Mouse (Mus musculus) lung, postnatal 36 days (tissue): ENCODE data around the gene Fam178b.

Experiments
- DNase-seq: peaks from one replicate; pipeline ENCODE4 v3.0.0; 2022; ENCODE audit warnings: mixed read lengths

The Fam178b gene

GRCm38 (mm10) chr1:36560903-36561302, 122.1 kb downstream of the Fam178b start:
- no peak for DNase-seq

GRCm38 (mm10) chr1:36559888-36560287, 123.1 kb downstream of the Fam178b start:
- DNase-seq, result no peak

DNA sequence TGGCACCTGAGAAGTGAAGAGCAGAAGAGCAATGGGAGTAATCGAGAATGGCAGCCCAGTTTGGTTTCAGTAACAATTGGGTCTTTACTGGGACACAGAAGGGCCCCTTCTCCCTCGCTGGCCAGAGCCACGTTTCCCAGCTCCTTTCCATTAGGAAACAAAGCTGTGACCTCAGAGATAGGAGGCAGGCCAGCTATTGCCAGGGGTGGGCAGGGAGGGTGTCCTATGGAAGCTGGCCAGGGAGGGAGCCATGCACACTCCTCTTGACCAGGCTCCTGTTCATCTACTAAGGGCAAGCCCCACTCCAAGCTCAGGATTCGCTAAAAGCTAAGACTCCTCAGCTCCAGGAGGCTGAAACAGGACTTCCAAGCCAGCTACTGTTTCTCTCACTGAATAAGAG, 123.7 kb downstream of the Fam178b start:
- no peak for DNase-seq

DNA sequence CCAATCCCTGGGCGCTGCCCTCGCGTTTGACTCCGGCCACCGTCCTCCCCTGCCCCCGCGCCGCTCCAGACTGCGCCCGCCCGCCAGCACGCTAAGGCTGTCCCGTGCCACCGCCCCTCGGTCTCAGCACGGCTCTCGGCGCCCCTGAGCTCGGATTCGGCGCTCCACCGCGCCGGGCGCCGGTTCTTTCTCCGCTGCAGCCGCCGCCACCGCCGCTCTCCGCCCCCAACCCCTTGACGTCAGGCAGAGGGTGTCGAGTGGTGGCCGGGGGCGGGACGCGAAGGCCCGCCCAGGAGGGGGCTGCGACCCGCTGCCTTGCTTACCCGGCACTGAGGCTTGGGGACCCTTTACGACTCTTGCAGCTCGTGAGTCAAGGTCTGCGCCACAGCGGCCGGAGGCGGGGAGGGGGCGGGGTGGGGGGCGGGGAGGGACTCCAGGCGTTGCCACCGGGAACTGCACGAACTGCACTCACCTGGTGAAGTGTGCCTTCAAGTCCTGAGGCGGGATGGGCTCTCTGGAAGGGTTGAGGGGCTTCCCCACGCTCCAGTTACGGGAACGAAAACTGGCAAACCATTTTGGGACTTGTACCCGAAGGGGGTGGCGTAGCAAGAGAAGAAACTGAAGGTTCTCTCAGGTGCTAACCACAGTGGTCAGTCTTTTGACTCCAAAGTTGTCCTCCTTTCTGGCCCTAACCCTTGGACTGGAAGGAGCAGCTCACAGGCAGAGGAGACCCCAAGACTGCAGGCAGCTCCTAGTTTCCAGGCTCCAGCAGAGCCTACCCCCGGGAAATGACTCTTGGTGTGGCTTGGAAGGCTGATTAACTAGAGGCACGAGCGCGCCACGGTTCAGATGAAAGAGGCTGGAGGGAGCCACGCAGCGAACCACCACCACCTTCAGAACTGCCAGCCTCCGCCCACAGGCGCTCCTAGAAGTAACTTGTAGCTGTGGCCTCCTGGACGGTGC, 124.7 kb downstream of the Fam178b start, which contains the start of gene Sema4c:
Gene Sema4c, minus strand, starts transcription at position 319 of the 963 bp plus-strand sequence.
- peak; percentile 76 for DNase-seq

- DNase-seq, result peak; percentile 89
Measured at GRCm38 (mm10) chr1:36557457-36558011, 125.4 kb downstream of the Fam178b start.

DNA sequence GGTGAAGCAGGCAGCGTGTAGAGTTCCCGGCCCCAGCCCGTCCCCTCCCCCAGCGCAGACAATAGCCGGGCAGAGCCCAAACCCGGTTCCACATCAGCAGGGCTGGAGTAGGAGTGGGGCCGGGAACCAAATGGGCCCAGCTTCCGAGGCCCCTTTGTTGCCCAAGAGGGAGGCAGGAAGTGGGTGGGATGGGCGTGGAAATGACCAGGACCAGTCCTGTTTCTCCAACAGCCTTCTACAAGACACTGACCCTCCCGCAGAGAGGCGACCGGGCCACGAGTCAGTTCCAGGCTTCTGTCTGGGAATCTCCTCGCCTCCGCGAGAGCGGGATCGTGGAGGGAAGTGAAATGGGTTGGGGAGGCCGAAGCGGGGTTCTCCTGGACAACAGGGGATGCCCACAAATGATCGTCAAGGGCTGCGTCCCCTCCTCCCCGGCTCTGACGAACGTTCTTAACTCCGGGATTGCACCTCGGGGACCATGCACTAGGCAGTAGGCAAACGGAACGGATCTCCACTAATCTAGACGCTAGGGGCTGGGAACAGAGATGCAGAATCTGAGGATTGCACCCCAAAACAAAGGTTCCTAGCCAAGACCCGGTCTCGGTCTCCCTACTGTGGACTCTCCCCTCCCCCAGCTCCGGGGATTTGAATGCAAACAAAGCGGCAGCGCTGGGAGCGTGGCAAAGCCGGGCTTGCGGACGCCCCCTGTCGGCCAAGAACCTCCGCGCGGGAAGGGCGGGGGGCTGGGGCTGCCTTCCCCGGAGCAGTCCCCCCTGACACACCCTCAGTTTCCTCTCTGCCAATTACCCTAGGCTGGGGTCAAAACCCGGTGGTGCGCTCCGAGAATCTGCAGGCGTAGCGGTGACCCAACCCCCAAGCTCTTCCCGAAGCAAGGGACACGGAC, 126.2 kb downstream of the Fam178b start:
- DNase-seq, result peak; percentile 95

- DNase-seq, result no peak
Measured at GRCm38 (mm10) chr1:36555798-36556395, 127.1 kb downstream of the Fam178b start.

GRCm38 (mm10) chr1:36554633-36555399, 128.2 kb downstream of the Fam178b start:
- DNase-seq, result no peak

DNA sequence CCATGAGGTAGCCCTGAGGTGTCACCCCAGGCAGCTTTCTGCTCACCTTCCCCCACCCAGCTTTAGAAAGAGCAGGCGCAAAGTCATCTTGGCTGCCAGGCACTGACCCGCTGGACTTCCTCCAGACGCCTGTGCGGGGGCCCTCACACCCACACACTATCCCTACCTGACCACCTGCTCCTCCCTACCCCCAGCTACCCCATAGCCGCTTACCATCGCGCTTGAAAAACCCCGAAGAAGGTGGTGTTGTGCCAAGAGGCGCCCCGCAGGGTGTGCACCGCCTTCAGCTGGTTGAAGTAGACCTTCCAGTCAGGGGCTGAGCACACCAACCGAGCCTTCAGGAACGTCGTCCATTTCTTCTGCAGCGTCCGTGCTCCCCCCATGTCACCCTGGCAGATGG, 130.5 kb downstream of the Fam178b start:
- no peak for DNase-seq

- no peak for DNase-seq
Measured at GRCm38 (mm10) chr1:36551904-36552303, 131.1 kb downstream of the Fam178b start.

DNA sequence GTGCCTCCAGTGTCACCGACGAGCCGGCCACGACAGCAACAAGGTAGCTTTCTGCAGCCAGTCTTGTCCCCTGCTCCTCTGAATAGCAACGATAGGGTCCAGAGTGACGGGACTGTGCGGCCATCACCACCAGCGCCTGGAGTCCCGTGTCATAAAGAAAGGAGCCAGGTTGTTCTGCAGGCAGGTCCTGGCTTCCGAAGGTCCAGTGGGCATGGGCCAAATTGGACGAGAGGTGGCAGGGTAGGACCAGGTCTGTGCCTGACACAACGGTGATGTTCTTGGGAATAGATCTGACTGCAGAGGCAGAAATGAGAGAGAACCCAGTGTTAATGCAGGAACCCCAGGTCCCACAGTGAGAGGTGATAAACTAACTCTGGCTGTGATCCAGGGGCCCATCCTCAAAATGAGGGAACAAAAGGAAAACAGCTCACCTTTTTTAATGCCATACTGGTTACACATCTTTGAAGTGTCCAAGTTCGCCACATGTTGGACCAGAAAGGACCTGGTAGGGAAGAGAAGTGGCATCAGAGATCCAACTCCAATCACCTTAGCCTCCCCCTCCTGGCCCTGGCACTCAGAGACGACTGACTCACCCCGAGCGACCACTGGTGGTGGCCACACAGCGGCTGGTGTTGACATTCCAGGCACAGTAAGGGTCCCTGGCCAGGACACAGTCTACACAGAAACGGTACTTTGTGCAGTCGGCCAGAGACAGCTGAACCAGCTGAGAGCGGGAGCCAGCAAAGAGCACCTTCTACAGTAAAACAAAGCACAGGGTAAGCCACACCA, 132.7 kb downstream of the Fam178b start:
- no peak for DNase-seq

GRCm38 (mm10) chr1:36549491-36549890, 133.5 kb downstream of the Fam178b start:
- no peak for DNase-seq

- DNase-seq, result no peak
Measured at GRCm38 (mm10) chr1:36548771-36549170, 134.2 kb downstream of the Fam178b start.

- DNase-seq, result peak; percentile 56
Measured at GRCm38 (mm10) chr1:36547981-36548598, 134.9 kb downstream of the Fam178b start.

- DNase-seq, result peak; percentile 99
Measured at GRCm38 (mm10) chr1:36546888-36547471, 136.0 kb downstream of the Fam178b start, which contains the start of gene Ankrd39. Gene Ankrd39 (minus strand): TSS chr1:36547445.

- peak; percentile 62 for DNase-seq
Measured at GRCm38 (mm10) chr1:36545845-36546600, 137.0 kb downstream of the Fam178b start.

GRCm38 (mm10) chr1:36545382-36545781, 137.6 kb downstream of the Fam178b start:
- DNase-seq, result no peak

- DNase-seq, result no peak
Measured at GRCm38 (mm10) chr1:36542925-36543324, 140.1 kb downstream of the Fam178b start.

DNA sequence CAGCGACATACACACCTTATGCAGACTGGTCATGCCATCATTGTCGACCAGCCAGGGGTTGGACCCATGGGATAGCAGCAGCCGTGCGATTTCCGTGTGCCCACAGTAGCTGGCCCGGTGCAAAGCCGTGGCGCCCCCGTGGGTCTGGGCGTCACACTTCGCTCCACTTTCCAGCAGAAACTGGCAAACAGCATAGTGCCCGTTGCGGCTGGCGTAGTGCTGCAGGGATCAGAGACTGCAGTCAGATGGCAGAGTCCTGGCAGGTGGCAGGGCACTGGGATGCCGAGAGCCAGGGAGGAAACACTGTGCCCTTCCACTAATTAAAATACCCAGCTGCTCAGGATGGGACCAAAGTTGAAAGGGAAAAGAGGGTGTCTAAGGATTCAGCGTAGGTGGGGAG, 141.1 kb downstream of the Fam178b start:
- no peak for DNase-seq
